Comparison of ENCODE assay signal across 12 mouse cellular contexts in genomic region chr9:118940591-118941207, GRCm38 (mm10). TPM values are rescaled to one million over a fixed set of nuclear protein-coding genes. Genes with fewer than 3 reads are reported as not detected.
DNase-seq lines count a peak whose midpoint lies in the region; ATAC-seq and TF ChIP-seq lines count a peak whose summit lies in the region.
"Had no signal": no experiment of that assay in that cellular context is flagged by ENCODE, and none has a peak within 500 bp of the region (broad histone marks: within the 10 kb centered on the region; RNA-seq: fewer than 3 reads in every experiment).

No protein-coding gene starts in this region.

- DNase-seq in adrenal gland, adult (ENCODE audit: inconsistent age in 2 of 2, low spot score in 1 of 2): peak; percentile 73 to 83
- no peak for DNase-seq in adrenal gland, adult 18-20 months (ENCODE audit: low spot score in 2 of 2)
- DNase-seq in kidney, adult 2 months: peak; percentile 63
- DNase-seq in kidney, postnatal 10 days: no peak
- DNase-seq in lung, postnatal 10 days: no peak
- no peak for DNase-seq in cerebellum, adult 18-20 months
- DNase-seq: cerebellum, adult 9-10 months; heart, postnatal 14 days; liver, embryonic 13.5 days had no signal

- WGBS in kidney, adult 2 months: 57% methylated on average over 12 of the region's 12 CpGs
- WGBS in lung, embryonic 15.5 days: 71% methylated on average over 12 of the region's 12 CpGs
- 72% methylated on average over 12 of the region's 12 CpGs for WGBS in limb, embryonic 15.5 days

- no peak for ATAC-seq in lung, embryonic 15.5 days (ENCODE audit: borderline replicate concordance, extremely low read depth, low FRiP score, low TSS enrichment)
- no peak for ATAC-seq in limb, embryonic 15.5 days (ENCODE audit: insufficient number of reproducible peaks, low FRiP score, low TSS enrichment, low read depth)
- ATAC-seq: forebrain, embryonic 13.5 days had no signal

- H3K4me2 ChIP-seq in lung, embryonic 15.5 days: no peak overlapping the region
- H3K4me2 ChIP-seq in limb, embryonic 15.5 days: no peak overlapping the region
- H3K4me2 ChIP-seq: forebrain, embryonic 13.5 days; liver, embryonic 13.5 days had no signal

- H3K27ac ChIP-seq in kidney, adult 2 months (ENCODE audit: insufficient read depth, low read depth, low read length): peak overlapping the region; percentile 56
- H3K27ac ChIP-seq in lung, embryonic 15.5 days: peak overlapping the region; percentile 69
- H3K27ac ChIP-seq in limb, embryonic 15.5 days: peak overlapping the region; percentile 78
- H3K27ac ChIP-seq: forebrain, embryonic 13.5 days; liver, embryonic 13.5 days had no signal

- no peak overlapping the region for H3K4me3 ChIP-seq in kidney, adult 2 months (ENCODE audit: insufficient read depth, low read depth, low read length)
- no peak overlapping the region for H3K4me3 ChIP-seq in lung, embryonic 15.5 days
- H3K4me3 ChIP-seq in limb, embryonic 15.5 days: no peak overlapping the region
- H3K4me3 ChIP-seq: forebrain, embryonic 13.5 days; liver, embryonic 13.5 days had no signal

- no peak for TF ChIP-seq CTCF in kidney, adult 2 months (conservative IDR thresholded peaks at IDR 0.05; ENCODE audit: insufficient read depth, insufficient read length, low read depth, low read length)

- H3K27me3 ChIP-seq in kidney, adult 2 months (replicated peaks; ENCODE audit: control insufficient read depth, insufficient read depth, low read length): no peaks in the 10 kb centered on the region
- no peaks in the 10 kb centered on the region for H3K27me3 ChIP-seq in lung, embryonic 15.5 days
- H3K27me3 ChIP-seq in limb, embryonic 15.5 days: no peaks in the 10 kb centered on the region
- H3K27me3 ChIP-seq: forebrain, embryonic 13.5 days; liver, embryonic 13.5 days had no signal

- TF ChIP-seq POLR2A in kidney, adult 2 months (IDR thresholded peaks at IDR 0.05; ENCODE audit: low read depth, low read length): no peak

- no peaks in the 10 kb centered on the region for H3K36me3 ChIP-seq in kidney, adult 2 months (ENCODE audit: control insufficient read depth, insufficient read depth, low read length)
- H3K36me3 ChIP-seq in lung, embryonic 15.5 days: no peaks in the 10 kb centered on the region
- 0 out of 2 replicates have a peak, but pooled peaks cover 6% of the 10 kb centered on the region for H3K36me3 ChIP-seq in limb, embryonic 15.5 days
- H3K36me3 ChIP-seq: liver, embryonic 13.5 days had no signal

- H3K9me3 ChIP-seq in lung, embryonic 15.5 days: no peaks in the 10 kb centered on the region
- no peaks in the 10 kb centered on the region for H3K9me3 ChIP-seq in limb, embryonic 15.5 days
- H3K9me3 ChIP-seq: forebrain, embryonic 13.5 days; liver, embryonic 13.5 days had no signal

- no peak overlapping the region for H3K9ac ChIP-seq in lung, embryonic 15.5 days
- H3K9ac ChIP-seq in limb, embryonic 15.5 days: no peak overlapping the region
- H3K9ac ChIP-seq: forebrain, embryonic 13.5 days; liver, embryonic 13.5 days had no signal

- H3K4me1 ChIP-seq in kidney, adult 2 months (ENCODE audit: control insufficient read depth, insufficient read depth, low read length): peaks cover 30% of the 10 kb centered on the region
- peaks cover 42% of the 10 kb centered on the region for H3K4me1 ChIP-seq in lung, embryonic 15.5 days
- H3K4me1 ChIP-seq in limb, embryonic 15.5 days: peaks cover 37% of the 10 kb centered on the region

RNA-seq across cellular contexts. Expression of gene Ctdspl, which starts 14.4 kb away (rescaled TPM):
- 10 to 100 TPM; 28.8 to 37.7 TPM for total RNA-seq in adrenal gland, adult 18-20 months (2021)
- polyA plus RNA-seq in kidney, adult 2 months (2012; rRNA removed): 39.2 and 40.3 TPM in 2 replicates
- 19.0 and 22.2 TPM in 2 replicates for polyA plus RNA-seq in lung, embryonic 15.5 days (2015; fragmentation: Nextera tagmentation; extraction: Ambion mirVana)
- polyA plus RNA-seq in limb, embryonic 15.5 days (2015; fragmentation: Nextera tagmentation; extraction: Ambion mirVana): 17.0 and 19.2 TPM in 2 replicates

Comparison
In these comparisons a context has a peak if more than half of its experiments do, and no peak if none do; other contexts are left out.
1. DNase-seq: peak in adrenal gland, adult (2 of 2) and kidney, adult 2 months (single experiment); none in adrenal gland, adult 18-20 months (0 of 2), kidney, postnatal 10 days (single experiment), lung, postnatal 10 days (single experiment) and cerebellum, adult 18-20 months (0 of 2).
2. Peak in every context shown above with its lines, with median percentiles within 50 percentile points of each other: H3K27ac ChIP-seq.